Mouse (Mus musculus): ENCODE measurements at regions not wholly inside any gene's neighbourhood (a gene's known extent, or its start where the extent isn't known, plus 50 kb on each side); places are given as distances from the start of the nearest gene placed in this dataset.

DNA sequence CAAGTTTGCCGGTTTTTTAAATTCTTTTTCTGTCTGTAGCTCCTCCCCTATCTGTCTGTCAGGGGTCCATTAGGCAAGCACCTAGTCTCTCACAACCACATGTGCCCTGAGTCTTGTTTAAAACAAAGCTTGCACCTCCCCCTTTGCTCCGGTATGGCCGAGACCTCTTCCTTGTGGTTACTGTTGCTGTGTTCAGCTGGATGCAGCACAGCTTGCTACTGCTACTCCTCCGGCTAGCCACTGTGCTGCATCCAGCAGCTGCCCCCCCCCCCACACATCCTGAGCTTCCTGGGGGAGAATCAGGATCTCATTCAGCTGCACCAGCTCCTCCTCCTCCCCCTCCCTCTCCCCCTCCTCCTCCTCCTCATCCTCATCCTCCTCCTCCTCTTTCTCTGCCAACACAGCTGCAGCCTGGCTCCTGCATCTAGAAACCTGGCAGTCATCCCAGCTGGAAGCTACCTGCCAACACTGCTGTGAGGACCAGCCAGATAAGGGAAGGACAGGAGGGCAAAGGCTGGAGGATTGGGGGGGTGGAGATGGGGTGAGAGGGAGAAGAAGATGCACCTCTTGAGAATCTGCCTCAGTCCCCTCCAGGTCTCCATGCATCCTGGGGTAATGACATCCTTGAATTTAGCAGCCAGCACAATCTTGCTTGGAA lies 114.8 kb upstream of the Tmem260 start:
- 2% methylated on average over 4 of the region's 4 CpGs for WGBS
- TF ChIP-seq CTCF (IDR thresholded peaks at IDR 0.05; ENCODE audit: low read depth), result no peak
- no peak for TF ChIP-seq EP300 (IDR thresholded peaks at IDR 0.05; ENCODE audit: low read depth)

GRCm38 (mm10) chr14:48331623-48332000 lies 114.3 kb upstream of the Tmem260 start:
- H3K4me1 ChIP-seq (ENCODE audit: control insufficient read depth, insufficient read depth), result peaks cover 18% of the 10 kb centered on the region
- TF ChIP-seq CTCF (IDR thresholded peaks at IDR 0.05; ENCODE audit: low read depth), result no peak
- no peak for TF ChIP-seq EP300 (IDR thresholded peaks at IDR 0.05; ENCODE audit: low read depth)
- H3K9me3 ChIP-seq (replicated peaks; ENCODE audit: control insufficient read depth, low read length), result no peaks in the 10 kb centered on the region
- no peak overlapping the region for H3K4me2 ChIP-seq (ENCODE audit: low read depth, low read length)
- H3K36me3 ChIP-seq (replicated peaks; ENCODE audit: control insufficient read depth, insufficient read depth, low read length), result no peaks in the 10 kb centered on the region
- WGBS, result 75% methylated on average over 2 of the region's 2 CpGs
- H3K4me3 ChIP-seq (ENCODE audit: low read depth, low read length), result no peak overlapping the region
- no peak overlapping the region for H3K27ac ChIP-seq (ENCODE audit: low read depth)
- ATAC-seq (ENCODE audit: insufficient read depth, low read depth), result no peak
- peaks cover 5% of the 10 kb centered on the region; the same call in 1 of the 2 replicates for H3K27me3 ChIP-seq (ENCODE audit: control insufficient read depth, insufficient read depth, low read length)
- H3K9ac ChIP-seq (replicated peaks; ENCODE audit: low read depth, low read length), result no peak overlapping the region
- no peak for DNase-seq (ENCODE audit: low spot score)

More for the DNA sequence above, 114.8 kb upstream of the Tmem260 start:
- Histone ChIP-seq H3K27ac (ENCODE audit: low read depth) (no peak overlapping the region), H3K4me1 (ENCODE audit: control insufficient read depth, insufficient read depth) (peaks cover 18% of the 10 kb centered on the region), H3K9me3 (replicated peaks; ENCODE audit: control insufficient read depth, low read length) (no peaks in the 10 kb centered on the region), H3K27me3 (ENCODE audit: control insufficient read depth, insufficient read depth, low read length) (peaks cover 5% of the 10 kb centered on the region; the same call in 1 of the 2 replicates), H3K4me2 (ENCODE audit: low read depth, low read length) (peak overlapping the region; percentile 40; the same call in 1 of the 2 replicates), H3K36me3 (replicated peaks; ENCODE audit: control insufficient read depth, insufficient read depth, low read length) (no peaks in the 10 kb centered on the region), H3K4me3 (ENCODE audit: low read depth, low read length) (no peak overlapping the region), H3K9ac (replicated peaks; ENCODE audit: low read depth, low read length) (no peak overlapping the region)
- ATAC-seq (ENCODE audit: insufficient read depth, low read depth) (peak; percentile 65), DNase-seq (ENCODE audit: low spot score) (peak; percentile 40)

DNA sequence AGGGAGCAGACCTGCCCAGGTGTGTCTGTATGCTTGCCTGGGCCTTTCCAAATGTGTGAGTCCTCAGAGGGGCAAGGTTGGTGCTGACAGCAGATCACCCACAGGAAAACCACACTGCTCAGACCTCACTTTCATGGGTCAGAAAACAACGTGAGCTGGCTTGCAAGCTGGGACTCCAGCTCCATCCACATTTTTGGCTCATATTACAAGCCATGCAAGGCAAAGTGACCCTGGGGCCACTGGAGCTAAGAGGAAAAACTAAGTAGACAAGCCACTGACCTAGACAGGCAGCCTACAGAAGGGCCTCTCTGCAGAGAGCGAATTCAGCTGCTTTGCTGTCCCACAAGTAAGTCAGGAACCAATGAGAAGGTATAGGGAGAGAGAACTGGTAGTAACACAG lies 113.7 kb upstream of the Tmem260 start:
- no peak for DNase-seq (ENCODE audit: low spot score)
- no peak for ATAC-seq (ENCODE audit: insufficient read depth, low read depth)
- no peak overlapping the region for H3K9ac ChIP-seq (replicated peaks; ENCODE audit: low read depth, low read length)
- H3K4me2 ChIP-seq (ENCODE audit: low read depth, low read length), result no peak overlapping the region
- no peaks in the 10 kb centered on the region for H3K36me3 ChIP-seq (replicated peaks; ENCODE audit: control insufficient read depth, insufficient read depth, low read length)
- H3K4me3 ChIP-seq (ENCODE audit: low read depth, low read length), result no peak overlapping the region
- H3K27ac ChIP-seq (ENCODE audit: low read depth), result no peak overlapping the region
- 46% methylated on average over 2 of the region's 2 CpGs for WGBS
- peaks cover 5% of the 10 kb centered on the region; the same call in 1 of the 2 replicates for H3K27me3 ChIP-seq (ENCODE audit: control insufficient read depth, insufficient read depth, low read length)
- H3K9me3 ChIP-seq (replicated peaks; ENCODE audit: control insufficient read depth, low read length), result no peaks in the 10 kb centered on the region
- H3K4me1 ChIP-seq (ENCODE audit: control insufficient read depth, insufficient read depth), result peaks cover 18% of the 10 kb centered on the region
- TF ChIP-seq CTCF (IDR thresholded peaks at IDR 0.05; ENCODE audit: low read depth) (no peak), EP300 (IDR thresholded peaks at IDR 0.05; ENCODE audit: low read depth) (no peak)

- DNase-seq (ENCODE audit: low spot score) (no peak), ATAC-seq (ENCODE audit: insufficient read depth, low read depth) (no peak)
- no peak for TF ChIP-seq EP300 (IDR thresholded peaks at IDR 0.05; ENCODE audit: low read depth)
- no peak for TF ChIP-seq CTCF (IDR thresholded peaks at IDR 0.05; ENCODE audit: low read depth)
- 14% methylated on average over 4 of the region's 4 CpGs for WGBS
- Histone ChIP-seq H3K4me3 (ENCODE audit: low read depth, low read length) (no peak overlapping the region), H3K27ac (ENCODE audit: low read depth) (no peak overlapping the region), H3K36me3 (replicated peaks; ENCODE audit: control insufficient read depth, insufficient read depth, low read length) (no peaks in the 10 kb centered on the region), H3K9me3 (replicated peaks; ENCODE audit: control insufficient read depth, low read length) (no peaks in the 10 kb centered on the region), H3K4me2 (ENCODE audit: low read depth, low read length) (no peak overlapping the region), H3K27me3 (ENCODE audit: control insufficient read depth, insufficient read depth, low read length) (peaks cover 5% of the 10 kb centered on the region; the same call in 1 of the 2 replicates), H3K9ac (replicated peaks; ENCODE audit: low read depth, low read length) (no peak overlapping the region), H3K4me1 (ENCODE audit: control insufficient read depth, insufficient read depth) (peaks cover 18% of the 10 kb centered on the region)
These were observed 113.3 kb upstream of the Tmem260 start for GRCm38 (mm10) chr14:48332660-48333059.

DNA sequence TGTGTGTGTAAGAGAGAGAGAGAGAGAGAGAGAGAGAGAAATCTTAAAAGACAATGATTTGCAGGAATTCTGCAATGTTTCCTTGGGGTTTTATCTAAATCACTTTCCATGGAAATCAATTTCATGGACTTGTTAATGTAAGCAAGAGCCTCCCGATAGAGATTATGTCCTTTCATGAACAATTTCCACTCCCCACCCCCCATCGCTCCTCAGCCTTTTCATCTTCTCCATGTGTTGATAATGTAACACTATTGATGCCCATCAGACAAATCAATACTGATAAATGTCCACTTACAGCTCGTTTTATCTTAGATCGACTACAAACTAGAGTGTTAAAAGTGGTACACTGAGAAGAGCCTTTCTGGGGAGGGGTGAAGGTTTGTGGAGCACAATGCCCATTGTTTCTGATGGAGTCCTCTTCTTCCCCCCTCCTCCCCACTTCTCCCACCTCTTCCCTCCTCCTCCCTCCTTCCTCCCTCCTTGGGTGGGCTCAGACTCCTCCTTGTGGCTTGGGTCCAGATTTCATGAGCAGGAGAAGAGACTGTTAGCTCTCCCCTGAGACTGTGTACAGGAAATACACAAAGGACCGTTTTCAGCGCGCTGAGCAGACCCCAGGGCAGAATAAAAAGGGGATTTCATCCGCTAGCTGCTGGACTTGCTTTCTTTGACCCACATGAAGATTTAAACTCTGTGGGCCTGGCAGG lies 111.7 kb upstream of the Tmem260 start:
- WGBS, result 42% methylated on average over 8 of the region's 8 CpGs
- H3K4me2 ChIP-seq (ENCODE audit: low read depth, low read length), result no peak overlapping the region
- H3K4me3 ChIP-seq (ENCODE audit: low read depth, low read length), result no peak overlapping the region
- H3K36me3 ChIP-seq (replicated peaks; ENCODE audit: control insufficient read depth, insufficient read depth, low read length), result no peaks in the 10 kb centered on the region
- no peaks in the 10 kb centered on the region for H3K9me3 ChIP-seq (replicated peaks; ENCODE audit: control insufficient read depth, low read length)
- TF ChIP-seq CTCF (IDR thresholded peaks at IDR 0.05; ENCODE audit: low read depth) (no peak), EP300 (IDR thresholded peaks at IDR 0.05; ENCODE audit: low read depth) (no peak)
- H3K27ac ChIP-seq (ENCODE audit: low read depth), result no peak overlapping the region
- no peak for DNase-seq (ENCODE audit: low spot score)
- ATAC-seq (ENCODE audit: insufficient read depth, low read depth), result no peak
- peaks cover 5% of the 10 kb centered on the region; the same call in 1 of the 2 replicates for H3K27me3 ChIP-seq (ENCODE audit: control insufficient read depth, insufficient read depth, low read length)
- peaks cover 18% of the 10 kb centered on the region for H3K4me1 ChIP-seq (ENCODE audit: control insufficient read depth, insufficient read depth)
- H3K9ac ChIP-seq (replicated peaks; ENCODE audit: low read depth, low read length), result no peak overlapping the region

All from heart, postnatal 0 days (tissue).